Mouse (Mus musculus) ovary, postnatal 36 days (tissue): Measurements from ENCODE around the gene Dnaja3.

Experiments used
- DNase-seq: peaks from one replicate; pipeline ENCODE4 v3.0.0; 2022; ENCODE audit warnings: low spot score, mixed read lengths

Gene Dnaja3

GRCm38 (mm10) chr16:4607818-4608531 lies 31.8 kb upstream of the Dnaja3 start:
- peak; percentile 83 for DNase-seq

- no peak for DNase-seq
Measured at GRCm38 (mm10) chr16:4608532-4609059, 31.2 kb upstream of the Dnaja3 start.

DNA sequence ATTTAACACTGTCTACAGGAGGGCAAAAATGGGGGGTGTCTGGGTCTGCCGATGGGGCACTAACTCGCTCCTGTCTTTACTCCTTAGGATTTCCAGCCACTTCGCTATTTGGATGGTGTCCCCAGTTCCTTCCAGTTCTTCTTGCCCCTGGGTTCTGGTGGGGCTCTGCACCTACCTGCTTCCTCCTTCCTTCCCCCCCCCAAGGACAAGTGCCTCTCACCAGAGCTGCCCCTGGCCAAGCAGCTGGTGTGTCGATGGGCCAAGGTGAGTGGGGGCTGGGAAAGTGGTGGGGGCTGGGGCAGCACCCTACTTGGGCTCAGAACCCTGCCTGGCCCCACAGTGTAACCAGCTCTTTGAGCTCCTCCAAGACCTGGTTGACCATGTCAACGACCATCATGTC lies 28.6 kb upstream of the Dnaja3 start:
- no peak for DNase-seq

GRCm38 (mm10) chr16:4611676-4612075 lies 28.1 kb upstream of the Dnaja3 start:
- no peak for DNase-seq

- no peak for DNase-seq
Measured at GRCm38 (mm10) chr16:4613736-4614135, 26.1 kb upstream of the Dnaja3 start.

- DNase-seq = no peak
Measured at GRCm38 (mm10) chr16:4614639-4615038, 25.1 kb upstream of the Dnaja3 start.

- DNase-seq = no peak
Measured at GRCm38 (mm10) chr16:4615297-4615696, 24.5 kb upstream of the Dnaja3 start.

- DNase-seq = no peak
Measured at GRCm38 (mm10) chr16:4616829-4617228, 23.0 kb upstream of the Dnaja3 start.

DNA sequence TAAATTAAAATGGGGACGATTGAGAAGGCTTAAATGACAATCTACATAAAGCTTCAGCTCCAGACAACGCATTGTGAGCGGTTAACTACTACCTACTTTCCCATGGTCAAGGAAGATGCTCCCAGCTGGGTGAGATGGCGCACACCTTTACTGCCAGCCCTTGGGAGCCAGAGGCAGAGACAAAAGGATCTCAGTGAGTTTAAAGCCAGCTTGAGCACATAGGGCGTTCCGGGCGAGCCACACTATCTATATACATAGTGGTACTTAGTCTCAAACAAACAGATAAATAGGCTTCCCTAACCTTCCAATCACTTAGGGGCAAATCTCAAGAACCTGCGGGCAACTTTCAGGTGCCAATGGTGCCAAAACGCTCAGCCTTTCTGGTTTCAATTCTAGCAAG lies 15.7 kb upstream of the Dnaja3 start:
- no peak for DNase-seq

DNA sequence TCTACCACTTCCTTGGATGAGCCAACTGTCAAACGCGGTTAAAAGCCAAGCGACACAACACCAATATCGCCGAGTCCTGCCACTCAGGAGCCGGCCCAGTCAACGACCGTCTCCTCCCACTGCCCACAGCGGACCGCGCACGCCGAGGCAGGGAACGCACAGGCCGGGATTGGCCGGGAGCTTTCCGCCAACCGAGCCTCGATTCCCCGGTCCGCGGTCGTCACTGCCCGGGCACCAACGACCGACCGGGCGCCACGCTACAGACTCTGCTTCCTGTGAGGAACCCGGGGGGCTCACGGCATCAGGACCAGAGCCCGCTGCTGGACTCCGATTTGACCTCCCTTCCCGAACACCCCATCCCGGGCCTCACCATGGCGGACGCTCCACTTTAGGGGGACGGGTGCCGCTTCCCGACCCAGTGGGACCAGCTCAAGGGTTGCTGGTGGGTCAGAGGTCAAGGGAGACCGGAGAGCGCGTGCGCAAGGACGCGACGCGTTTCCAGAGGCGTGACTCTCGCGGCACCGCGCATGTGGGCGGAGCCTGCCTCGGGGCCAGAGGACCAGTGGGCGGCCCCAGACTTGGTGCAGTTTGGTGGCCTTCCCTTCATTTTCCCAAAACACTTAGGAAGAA lies 15.2 kb upstream of the Dnaja3 start, which contains the start of gene Pam16:
Gene Pam16, minus strand, starts transcription at position 508 of the 630 bp plus-strand sequence.
- DNase-seq = peak; percentile 92

DNA sequence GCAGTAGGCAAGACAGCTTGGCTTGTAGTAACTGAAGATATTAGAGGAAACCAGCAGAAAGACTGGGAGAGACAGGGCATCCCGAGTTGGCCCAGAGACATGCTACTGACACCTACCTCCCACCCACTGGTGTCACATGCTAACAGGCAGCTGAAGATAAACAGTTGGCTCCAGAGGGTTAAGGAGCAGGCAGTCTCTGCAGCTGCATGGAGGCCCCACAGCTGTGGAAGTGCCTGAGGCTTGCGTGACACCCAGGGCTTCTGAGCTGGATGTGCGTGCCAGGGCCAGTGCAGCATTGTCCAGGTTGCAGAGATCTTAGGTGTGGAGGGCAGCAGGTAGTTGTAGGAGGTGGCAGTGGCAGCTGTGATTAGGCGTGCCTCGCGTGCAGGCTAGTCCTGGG lies 12.7 kb upstream of the Dnaja3 start:
- no peak for DNase-seq

DNA sequence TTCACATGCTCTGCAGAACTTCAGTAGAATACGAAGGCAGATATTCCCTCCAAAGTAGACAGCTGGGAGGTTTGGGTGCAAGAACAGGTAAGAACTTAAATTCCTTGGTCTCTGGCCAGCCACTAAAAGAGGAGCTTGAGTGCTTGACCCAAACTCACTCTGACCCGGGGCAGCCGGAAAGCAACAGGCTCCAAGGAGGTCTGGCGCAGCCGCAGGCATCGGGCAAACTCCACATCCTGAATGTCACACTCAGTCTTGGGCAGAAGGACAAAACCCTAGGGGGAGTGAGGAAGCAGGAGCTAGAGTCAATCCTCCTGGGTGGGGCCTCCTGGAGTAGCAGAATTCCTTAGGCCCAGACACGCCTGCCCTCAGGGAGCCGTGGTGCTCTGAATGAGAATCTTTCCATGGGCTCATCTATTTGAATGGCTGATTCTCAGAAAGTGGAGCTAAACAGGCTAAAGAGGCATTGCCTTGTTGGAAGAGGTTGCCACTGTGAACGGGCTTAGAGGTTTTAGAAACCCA lies 10.8 kb upstream of the Dnaja3 start:
- DNase-seq = no peak

GRCm38 (mm10) chr16:4629950-4630349 lies 9.8 kb upstream of the Dnaja3 start:
- DNase-seq = peak; percentile 80

GRCm38 (mm10) chr16:4632050-4632449 lies 7.7 kb upstream of the Dnaja3 start:
- DNase-seq = no peak

GRCm38 (mm10) chr16:4633661-4634060 lies 6.1 kb upstream of the Dnaja3 start:
- DNase-seq = no peak

- no peak for DNase-seq
Measured at GRCm38 (mm10) chr16:4634681-4635080, 5.1 kb upstream of the Dnaja3 start.

DNA sequence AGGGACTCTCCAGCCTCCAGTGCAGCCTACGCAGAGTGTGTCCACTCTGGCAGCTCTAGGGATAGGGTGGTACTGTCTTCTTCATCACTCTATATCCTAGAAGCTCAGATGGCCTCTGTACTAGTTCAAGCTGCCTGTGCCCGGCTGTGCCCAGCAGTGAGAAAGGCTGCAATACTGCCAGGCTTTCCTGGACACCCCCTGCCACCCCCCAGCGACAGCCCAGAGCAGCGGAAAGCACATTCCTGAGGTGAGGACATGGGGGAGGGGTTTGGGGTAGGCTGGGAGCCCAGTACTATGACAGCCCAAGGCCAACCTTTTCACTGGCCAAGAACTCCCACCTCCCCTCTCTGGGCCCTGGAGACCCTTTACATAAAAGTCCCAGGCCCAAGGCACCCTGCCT lies 4.0 kb upstream of the Dnaja3 start:
- DNase-seq = no peak

DNA sequence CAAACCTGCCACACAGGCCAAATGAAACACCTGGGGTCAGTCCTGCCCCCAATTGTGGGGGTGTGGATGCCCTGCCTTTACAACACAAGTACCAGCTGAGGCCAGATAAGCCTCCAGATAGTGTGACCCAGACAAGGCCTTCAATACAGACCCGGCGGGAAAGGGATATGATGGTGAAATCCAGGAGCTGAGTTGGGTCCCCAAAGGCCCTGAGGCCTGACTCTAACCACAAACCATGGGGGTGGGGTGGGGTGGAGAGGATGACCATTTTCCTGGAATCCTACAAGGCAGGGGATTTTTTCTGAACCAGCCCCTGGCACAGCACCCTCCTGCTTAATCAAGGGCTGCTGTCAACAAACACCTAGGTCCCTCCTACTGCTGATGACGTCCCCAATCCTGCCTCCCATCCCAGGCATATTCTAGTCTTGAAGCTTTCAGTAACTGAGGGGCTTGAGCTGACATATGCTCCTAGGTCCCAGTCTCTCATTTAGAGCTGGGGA lies 848 bp upstream of the Dnaja3 start:
- DNase-seq = no peak

DNA sequence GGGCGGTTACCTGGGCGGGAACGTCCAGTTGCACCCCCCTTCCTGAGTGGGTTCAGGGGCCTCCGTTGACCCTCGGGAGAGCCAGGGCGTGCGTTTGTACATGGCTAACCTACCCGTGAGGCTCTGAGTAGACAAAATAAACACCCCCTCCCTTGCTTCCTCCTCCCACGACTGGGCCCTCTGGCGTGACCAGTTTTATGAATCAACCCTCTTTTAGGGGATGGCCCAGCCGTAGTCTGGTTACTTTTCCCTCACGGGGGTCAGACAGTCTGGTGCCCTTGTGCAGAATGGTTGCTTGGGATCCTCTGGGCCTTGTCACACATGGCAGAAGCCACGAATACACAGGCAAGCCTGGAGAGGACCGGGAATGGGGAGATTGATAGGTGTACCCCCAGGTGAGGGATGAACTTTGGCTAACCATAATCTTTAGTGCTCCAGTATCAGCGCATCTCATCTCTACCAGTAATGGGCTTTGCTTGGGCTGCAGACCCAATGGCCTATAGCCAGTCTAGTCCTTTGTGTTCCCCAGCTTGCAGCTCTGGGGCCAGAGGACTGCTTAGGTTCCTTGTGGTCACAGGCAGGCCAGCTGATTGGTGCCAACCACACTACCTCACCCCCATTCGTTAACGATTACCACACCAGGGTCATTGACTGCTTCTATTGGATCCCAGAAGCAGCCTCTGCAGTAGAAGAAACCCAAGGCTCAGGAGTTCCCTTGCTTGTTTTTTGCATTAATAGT lies 647 bp downstream of the Dnaja3 start:
- no peak for DNase-seq

GRCm38 (mm10) chr16:4641119-4641838 lies 1.5 kb downstream of the Dnaja3 start:
- DNase-seq = no peak

DNA sequence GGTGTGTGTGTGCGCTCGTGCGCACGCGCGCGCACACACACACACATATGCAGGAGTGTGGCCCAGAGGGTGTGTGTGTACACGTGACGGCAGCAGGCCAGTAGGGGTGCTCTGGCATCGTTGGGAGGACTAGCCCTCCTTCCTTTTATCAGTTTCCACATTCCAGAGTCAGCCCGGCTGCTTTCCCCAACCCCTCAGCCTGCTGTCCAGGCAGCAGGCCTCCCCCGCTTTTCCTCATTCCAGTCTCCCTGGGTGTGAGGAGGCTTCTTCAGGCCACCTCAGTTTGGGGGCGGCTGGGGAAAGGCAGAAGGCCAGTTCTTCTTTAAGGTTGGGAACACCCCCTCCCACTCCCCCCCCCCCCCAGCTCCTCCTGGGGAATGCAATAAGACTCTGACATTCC lies 2.4 kb downstream of the Dnaja3 start:
- DNase-seq = peak; percentile 76

DNA sequence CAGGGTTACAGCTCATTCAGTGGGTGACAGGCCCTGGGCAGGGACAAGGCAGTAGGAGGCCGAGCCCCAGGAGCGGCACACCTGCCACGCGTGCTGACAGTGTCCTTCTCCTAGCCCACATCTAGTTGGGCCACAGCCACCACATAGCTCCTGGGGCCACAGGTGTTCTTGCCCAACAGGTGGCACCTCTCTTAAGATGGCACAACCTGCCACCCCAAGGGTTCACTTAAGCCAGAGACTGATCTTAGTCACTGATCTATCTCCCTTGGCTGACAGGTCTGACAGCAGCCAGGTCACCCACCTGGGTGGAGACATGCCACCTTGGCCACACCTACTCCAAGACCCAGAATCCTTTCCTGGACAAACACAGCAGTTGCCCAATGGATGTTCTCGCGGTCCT lies 3.1 kb downstream of the Dnaja3 start:
- DNase-seq = no peak
